Mouse (Mus musculus): ENCODE results near the gene Zfp473.
"Not testable (repeated sequence)": the region's sequence is repeated elsewhere in the genome, so short reads cannot be mapped to it uniquely, and the experiment has no call there.

Zfp473 gene

DNA sequence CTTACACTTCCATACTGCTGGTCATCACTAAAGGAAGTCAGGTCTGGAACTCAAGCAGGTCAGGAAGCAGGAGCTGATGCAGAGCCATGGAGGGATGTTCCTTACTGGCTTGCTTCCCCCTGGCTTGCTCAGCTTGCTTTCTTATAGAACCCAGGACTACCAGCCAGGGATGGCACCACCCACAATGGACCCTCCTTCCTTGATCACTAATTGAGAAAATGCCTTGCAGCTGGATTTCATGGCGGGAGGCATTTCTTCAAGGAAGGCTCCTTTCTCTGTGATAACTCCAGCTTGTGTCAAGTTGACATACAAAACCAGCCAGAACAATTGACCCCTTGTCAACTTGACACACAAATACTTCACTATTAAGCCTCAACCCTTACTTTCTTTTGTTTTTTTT is at the start of gene Zfp473:
TSS of gene Zfp473 (minus strand) at position 101 of the 400 bp plus-strand sequence.
- DNase-seq = not testable (repeated sequence)

DNA sequence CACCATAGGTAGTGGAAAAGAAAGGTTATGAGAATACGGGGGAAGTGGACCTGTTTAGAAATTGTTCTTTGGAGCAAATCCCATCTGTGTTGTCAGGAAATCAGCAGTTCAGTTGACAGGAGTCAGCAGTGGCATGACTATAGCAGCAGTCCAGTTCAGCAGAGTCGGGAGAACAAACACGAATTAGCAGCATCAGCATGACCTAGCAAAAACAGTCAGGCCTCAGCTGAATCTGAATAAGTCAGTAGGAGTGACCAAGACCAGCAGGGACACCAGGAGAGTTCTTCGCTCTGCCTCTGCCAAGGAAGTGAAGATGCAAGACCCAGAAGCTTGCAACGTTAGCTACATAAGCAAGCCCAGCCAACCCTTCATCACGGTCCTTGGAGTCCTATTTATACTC is 41.9 kb upstream of the Zfp473 start:
- no peak for DNase-seq

DNA sequence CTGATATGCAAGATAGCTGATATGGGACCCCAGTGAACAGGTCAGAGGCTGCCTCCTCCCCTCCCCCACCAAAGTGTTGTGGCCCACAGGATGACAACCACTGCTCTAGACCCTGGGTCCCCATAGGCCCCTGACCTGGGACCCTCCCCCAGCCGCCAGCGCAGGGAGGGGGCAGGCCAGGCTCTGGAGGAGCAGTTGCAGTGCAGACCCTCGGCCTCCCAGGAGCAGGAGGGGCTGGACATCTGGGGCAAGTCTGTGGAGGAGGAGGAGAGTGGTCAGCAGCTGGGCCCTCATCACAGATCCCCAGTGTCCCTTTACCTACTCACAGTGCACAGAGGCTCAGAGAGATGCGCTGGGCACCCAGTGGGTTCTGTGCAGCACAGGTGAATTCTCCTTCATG is 39.2 kb upstream of the Zfp473 start:
- no peak for DNase-seq

DNA sequence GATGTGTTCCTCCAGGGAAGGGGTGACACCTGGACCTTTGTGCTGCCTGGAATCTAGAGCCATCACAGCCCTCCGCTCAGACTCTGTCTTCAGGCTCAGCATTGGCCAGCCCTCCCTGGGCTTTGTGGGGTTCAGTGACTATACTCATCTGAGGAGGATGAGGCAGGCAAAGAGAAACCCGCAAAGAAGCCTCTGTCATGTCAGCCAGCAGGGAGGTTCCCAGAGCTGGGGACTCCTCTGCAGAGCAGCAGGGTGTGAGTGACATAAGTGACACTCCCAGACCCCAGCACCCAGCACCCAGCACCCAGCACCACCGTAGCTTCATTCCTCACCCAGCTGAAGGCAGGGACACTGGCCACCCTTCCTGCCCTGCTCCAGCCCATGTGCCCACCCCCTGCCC is 38.7 kb upstream of the Zfp473 start:
- DNase-seq = no peak

DNA sequence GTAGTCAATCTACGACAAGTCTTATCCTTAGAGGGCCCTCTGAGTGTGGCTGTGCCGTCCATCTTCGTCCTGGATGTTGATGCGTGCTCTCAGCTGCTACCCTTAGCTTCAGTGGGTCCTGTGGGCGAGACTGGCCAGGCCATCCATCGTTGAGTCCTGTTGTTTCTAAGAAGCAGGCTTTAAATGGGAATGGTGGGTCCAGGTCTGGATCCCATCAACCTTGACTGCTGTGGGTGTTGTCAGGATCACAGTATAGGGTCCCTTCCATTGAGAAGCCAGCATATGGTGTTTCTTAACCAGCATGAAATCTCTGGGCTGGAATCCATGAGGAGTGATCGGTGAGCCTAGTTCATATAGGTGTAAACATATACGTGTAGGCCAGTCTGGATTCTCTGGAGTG is 29.3 kb upstream of the Zfp473 start:
- no peak for DNase-seq

DNA sequence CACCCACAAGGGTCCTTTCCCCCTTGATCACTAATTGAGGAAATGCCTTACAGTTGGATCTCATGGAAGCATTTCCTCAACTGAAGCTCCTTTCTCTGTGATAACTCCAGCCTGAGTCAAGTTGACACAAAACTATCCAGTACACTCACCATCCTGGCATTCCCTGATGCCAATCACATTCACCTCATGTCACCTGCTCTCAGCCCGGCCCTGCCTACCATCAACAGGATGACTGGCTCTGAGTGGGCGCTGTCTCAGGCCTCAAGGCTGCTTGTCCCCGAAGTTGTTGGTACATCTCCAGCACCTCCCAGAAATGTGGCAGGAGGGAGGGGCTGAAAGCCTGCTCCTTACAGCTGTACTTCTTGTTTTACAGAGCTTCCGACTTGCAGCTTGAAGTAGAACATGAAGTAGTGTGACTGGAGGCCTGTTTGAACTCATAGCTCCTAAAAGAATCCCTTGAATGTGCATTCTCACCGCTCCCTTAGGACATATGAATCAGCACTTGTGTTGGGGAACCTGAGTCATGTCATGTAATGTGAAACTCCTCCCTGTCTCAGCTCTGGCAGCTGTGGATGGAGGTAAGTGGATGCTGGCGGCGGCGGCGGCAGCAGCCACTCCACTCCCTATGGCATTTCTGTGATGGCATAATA is 26.1 kb upstream of the Zfp473 start:
- DNase-seq = no peak

DNA sequence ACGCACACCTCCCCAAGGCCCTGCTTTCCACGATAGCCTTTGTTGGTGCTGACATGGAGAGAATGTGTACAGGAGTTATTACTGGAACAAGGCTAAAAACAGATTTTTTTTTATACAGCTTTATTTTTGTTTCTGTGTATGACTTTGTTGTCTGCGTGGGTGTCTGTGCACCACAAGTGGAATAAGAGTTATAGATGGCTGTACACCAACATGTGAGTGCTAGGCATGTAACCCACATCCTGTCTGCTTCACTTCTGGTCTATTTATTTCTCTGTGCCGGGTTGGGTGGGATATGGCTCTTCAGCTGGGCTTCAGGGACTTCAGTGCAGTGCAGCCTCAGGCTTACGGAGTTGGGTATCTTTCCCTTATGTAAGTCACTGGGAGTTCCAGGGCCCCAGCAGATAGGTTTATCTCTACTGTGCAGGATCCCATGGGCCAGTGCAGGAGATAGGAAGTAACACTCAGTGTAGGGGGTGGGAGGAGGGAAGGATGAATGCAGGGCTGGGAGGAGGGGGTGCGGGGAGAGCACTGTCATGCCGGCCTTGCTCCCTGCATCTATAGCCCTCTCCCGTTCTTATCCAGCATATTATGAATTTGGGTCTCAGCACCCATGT is 21.8 kb upstream of the Zfp473 start:
- DNase-seq = no peak

DNA sequence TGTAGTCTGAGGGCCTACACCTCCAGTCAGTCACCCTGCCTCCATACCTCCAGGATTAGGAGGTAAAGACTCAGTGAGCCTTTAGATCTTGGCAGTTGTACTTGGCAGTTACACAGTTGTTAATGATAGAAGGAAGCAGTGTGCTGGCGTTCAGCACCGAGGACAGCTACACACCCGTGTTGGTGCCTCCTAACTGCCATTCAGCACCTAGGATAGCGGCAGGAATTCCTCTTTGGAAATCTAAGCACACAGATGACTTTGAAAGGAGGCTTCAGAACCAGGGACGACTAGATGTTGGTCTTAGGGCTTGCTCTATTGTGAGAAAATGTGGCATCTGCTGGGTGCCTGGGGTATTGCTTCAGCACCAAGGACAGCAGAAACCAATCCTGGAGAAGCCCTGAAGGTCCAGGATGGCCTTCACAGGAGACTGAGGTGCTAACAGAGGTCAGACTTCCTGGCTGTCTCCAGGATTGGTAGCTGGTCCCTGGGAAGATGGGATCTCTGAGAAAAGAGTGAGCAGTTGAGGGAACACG is 19.3 kb upstream of the Zfp473 start:
- DNase-seq = peak; percentile 37

DNA sequence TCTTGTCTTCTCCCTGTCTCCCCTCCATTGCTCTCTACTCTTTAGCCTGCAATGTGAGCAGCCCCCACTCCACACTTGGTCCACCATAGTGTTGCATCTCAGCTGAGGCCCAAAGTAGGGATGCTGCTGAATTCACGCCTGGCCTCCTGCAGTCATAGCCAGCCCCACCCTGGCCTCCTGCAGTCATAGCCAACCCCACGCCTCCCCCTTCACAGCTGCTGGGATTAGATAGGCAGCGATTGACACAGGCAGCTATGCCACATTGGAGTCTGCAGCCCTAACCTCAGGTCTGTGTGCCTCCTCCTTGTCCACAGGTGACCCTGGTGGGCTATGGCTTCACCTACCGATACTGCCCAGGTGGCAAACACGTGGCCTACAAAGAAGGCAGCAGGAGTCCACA is 17.3 kb upstream of the Zfp473 start:
- DNase-seq = no peak

DNA sequence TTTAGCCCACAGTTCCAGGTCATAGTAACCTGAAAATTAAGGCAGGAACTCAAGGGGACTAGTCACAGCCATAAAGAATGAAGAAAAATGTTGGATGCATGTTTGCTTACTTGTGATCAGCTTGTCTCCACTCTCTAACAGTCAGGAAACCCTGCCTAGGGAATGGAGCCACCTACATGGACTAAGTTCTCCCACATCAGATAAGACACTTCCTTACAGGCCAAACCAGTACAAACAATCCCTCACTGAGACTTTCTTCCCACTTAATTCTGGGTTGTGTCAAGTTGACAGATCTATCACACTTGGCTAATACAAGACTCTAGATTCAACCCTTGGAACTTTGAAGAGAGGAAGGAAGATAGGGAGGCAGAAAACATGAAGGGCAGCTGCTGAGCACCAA is 9.5 kb upstream of the Zfp473 start:
- DNase-seq = no peak

DNA sequence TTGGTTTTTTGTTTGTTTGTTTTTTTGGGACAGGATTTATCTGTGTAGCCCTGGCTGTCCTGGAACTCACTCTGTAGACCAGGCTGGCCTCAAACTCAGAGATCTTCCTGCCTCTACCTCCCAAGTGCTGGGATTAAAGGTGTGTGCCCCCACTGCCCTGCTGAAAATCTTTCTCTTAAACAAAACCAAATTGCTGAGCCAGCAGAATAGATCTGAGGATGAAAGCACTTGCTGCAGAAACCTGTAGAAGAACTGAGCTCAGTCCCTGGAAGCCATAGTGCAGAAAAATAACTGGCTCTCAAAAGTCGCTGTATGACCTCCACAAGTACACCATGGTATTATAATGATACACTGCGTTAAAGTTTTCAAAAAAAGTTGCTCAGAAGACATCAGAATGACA is 6.3 kb upstream of the Zfp473 start:
- no peak for DNase-seq

DNA sequence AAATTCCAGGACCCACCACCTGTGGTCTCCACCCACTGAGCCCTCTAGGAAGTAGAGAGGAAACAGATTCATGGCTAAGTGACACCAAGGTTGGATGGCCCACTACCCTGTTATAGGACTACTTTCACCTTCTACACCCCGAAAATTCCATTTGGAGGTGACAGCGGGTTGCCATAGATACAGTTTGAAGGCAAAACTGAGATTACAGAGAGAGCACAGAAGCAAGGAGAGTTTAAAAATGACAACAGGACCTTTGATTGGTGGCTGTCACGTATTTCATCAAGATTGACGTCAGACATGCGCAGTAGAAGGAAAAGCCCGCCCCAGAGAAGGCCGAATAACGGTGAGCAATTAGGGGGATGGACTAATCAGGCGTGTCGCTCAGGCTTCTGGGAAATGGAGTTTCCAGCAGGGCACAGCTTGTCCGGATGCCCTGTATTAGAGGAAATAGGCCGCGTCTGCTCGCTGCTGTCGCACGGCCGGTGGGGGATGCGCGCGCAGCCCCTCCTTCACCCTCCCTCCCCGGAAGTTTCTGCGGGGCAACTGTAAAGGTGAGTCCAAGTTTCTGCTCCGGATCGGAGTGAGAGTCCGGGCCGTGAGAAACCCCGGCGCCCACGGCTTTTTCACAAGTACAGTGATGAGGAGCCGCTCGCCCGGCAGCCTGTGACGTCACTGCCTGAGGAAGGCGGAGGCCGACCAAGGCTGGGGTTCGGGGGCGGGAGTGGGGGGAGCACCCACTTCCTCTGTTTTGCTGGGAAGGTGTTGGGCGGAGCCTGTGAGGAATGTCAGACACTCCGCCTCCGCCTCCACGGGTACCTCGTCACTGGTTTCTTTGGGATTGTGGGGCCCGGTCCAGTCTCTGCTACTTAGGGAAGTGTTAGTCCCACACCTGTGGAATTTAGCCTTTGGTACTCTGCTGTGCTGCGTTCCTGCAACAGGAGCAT is 2.5 kb downstream of the Zfp473 start, which contains the start of gene Vrk3:
TSS of gene Vrk3 (plus strand) at position 313 of the 944 bp plus-strand sequence.
- DNase-seq = peak; percentile 98

DNA sequence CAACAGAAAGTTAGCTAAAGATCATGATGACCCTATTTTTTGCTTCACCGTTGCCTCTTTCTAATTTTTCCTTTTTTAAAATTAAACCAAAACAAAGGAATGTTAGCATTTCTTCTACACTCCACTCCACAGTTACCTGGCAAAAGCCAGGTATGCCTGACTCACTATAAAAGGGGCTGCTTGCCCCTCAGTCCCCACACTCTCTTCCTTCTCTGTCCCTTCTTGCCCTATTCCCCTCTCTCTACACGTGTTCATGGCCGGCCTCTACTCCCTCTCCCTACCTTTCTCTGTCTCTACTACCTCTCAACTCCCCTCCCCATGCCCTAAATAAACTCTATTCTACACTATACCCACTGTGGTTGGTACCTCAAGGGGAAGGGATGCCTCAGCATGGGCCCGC is 3.7 kb downstream of the Zfp473 start:
- DNase-seq = no peak

DNA sequence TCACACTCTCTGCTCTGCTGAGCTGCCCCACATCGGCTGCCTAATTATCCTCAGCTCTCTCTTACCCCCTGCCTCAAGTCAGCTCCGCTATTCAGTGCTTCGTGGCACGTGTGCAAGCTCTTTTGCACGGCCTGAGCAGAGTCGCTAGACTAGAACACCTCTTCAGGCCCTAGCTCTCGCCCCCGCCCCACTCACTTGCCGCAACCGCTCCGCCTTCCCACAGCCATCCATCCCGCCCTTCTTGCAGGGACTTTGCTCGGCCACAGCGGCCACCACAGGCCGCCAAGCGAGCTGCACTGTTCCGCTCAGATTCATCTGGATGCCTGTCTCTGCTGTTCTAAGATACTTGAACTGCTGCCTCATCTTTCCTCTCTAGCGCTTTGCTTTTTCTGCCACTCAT is 5.8 kb downstream of the Zfp473 start:
- peak; percentile 67 for DNase-seq

DNA sequence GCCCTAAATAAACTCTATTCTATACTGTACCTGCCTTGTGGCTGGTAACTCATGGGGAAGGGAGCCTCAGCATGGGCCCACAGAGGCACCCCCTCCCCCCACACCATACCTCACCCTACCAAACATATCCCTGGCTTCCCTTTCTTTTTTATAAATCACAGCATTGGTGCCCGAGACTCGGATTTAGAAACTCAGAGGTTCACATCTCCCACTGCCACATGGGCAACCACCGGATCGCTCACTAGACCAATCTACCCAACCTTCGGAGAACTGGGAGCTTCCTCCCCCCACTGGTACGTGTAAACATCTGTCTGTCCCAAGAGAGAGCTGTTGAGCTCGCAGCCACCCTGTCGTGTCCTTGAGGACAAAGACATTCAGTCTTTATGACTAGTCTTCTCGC is 6.6 kb downstream of the Zfp473 start:
- no peak for DNase-seq

DNA sequence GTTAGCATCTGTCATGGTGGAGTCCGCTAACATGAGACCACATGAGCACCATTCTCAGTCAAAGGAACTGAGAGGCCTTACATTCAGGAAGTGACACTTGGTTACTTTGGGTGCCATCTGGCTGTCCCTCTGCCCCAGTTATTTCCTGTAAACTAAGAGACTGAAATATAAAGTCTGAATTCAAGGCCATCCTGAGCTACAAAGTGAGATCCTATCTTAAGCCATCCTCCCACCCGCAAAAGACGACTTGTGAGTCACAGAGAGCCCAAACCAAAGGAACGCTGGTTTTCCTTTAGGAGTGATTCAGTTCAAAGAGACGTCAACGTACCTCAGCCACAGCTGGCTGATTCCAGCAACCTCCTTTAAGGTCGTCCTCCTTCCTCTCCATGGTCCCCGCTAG is 9.5 kb downstream of the Zfp473 start:
- DNase-seq = no peak

DNA sequence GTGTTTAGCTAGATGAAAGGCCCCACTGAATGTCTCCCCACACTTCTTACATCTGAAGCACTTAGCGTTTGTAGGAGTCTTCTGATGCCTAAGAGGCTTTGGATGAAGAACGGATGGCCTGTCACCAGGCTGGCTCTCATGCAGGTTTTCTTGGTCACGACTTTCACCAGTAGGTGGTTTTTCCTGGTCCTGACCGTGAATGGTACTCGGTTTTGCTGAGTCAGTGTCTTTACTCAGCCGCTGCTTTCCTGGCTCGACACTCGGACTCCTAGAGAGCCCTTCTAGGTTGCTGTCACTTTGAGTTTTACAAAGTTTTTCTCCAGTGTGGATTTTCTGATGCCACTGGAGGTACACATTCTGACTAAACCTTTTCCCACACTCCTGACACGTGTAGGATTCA is 17.1 kb downstream of the Zfp473 start:
- no peak for DNase-seq

DNA sequence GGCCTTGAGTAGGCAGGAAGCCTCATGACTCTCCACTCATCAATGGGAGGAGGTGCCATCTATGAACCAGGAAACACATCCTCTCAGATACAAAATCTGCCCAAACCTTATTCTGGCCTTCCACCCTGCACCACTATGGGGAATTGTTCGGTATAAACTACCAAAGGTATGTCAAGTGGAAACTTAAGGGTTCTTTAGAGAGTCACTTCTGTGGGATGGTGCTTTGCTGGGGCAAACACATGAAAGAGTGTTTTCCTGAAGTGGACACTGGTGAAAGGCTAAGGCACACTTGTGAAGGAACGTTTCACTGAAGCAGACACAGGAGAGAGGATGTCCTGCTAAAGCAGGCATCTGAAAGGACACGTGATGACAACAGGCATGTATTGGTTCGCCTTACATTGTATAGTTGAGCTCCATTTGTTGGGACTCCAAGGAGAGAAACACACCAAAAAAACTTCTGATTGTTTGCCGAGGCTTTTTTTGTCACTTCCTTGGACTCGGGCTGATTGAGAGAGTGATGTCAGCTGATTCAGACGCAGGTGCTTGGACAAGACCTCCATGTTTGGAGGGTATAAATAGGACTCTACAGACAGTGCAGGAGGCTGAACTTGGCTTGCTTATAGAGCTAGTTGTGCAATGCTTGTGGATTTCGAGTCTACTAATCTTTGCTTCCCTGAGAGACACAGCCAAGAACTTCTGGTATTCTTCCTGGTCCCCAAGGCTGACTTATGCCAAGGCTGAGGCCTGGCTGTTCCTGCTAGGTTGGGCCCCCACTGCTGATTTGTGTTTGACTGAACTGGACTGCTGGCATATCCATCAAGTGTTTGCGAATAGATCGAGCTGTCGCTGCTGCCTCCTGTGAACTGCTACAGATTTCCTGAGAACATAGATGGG is 22.5 kb downstream of the Zfp473 start:
- DNase-seq = no peak

DNA sequence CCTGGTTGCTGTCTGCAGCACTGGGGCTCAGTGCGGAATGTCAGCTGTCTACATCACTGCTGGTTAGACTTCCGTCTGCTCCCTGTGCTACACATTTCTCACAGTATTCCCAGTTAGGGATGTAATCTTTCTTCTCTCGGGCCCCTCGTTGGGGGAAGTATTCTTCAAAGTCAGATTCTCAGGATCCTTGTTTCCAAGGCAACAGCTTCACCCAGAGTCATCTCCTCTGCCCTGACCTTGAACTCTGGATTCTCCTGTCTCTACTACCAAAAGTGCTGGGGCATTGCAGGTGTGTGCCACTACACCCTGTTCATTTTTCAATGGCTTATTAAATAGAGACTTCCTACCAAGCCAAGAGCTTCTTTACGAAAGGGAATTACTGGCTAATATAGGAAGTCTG is 23.7 kb downstream of the Zfp473 start:
- DNase-seq = no peak

DNA sequence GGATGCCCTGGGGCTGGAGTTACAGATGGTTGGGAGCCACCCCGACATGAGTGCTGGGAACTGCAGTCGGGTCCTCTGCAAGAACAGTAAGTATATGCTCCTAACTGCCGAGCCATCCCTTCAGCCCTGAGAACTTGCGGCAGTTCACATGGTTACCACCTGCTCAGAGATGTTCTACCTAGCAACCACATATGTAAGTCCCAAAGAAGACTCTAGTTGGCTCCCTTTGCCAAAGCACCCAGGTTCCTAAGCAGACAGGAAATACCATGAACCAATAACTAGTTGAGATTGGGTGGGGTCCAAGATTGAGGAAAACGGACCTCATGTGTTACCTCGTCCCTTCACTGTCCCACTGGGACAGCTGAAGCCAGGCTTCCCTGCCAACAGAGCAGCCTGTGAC is 24.5 kb downstream of the Zfp473 start:
- no peak for DNase-seq

DNA sequence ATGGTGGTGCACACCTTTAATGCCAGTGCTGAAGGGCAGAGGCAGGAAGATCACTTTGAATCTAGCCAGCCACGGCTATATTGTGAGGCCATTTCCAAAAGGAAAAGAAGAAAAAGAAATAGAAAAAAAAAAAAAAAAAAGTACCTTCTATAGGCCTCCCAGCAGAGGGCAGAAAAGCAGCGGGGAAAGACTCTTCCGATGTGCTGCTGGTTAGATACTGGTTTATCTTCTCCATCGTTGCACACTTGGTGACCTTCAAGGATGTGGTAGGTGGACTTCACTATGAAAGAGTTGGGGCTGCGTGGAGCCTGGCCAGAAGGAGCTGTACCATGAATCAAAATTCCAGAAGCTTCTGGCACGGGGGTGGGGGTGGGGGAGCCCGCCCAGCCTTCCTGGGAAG is 26.5 kb downstream of the Zfp473 start:
- DNase-seq = no peak

DNA sequence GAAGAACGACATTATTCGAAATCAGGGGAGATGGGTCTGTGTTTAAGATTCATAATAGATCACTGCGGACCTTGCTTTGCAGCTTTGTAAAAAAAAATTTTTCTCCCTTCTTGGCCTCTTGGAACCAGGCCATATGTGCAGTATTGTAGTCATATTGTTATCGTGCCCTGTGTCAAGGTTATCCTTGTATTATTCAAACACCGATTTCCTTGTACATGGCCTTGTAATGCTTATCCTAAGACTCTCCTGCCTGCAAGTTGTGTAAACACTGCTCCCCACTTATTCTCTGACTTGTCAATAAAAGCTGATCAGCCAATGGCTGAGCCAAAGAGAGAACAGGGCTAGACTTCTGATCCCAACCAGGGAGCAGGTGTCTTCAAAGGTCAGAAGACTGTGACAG is 28.8 kb downstream of the Zfp473 start:
- DNase-seq = no peak

DNA sequence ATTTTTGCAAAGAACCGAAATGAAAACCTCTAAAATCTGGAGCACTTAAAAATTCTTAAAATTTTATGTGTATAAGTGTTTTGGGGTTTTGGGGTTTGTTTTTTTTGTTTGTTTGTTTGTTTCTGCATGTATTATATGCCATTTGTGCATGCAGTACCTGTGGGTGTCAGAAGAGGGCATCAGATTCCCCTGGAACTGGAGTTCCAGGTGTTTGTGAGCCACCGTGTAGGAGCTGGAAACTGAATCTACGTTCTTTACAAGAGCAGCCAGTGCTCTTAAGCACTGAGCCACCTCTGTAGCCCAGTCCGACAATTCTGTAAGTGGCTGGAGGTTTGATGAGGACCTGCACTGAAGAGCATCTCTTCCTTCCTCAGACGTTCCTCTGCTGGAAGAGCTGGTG is 41.0 kb downstream of the Zfp473 start:
- DNase-seq = no peak

Measured in kidney, adult 11 months (tissue).